11 mouse cellular contexts compared by ENCODE assay signal in genomic region chr8:84837912-84838470, GRCm38 (mm10). TPM values are rescaled to one million over a fixed set of nuclear protein-coding genes. Genes with fewer than 3 reads are reported as not detected.
DNase-seq lines count a peak whose midpoint lies in the region; ATAC-seq and TF ChIP-seq lines count a peak whose summit lies in the region.
"Had no signal": no experiment of that assay in that cellular context is flagged by ENCODE, and none has a peak within 500 bp of the region (broad histone marks: within the 10 kb centered on the region; RNA-seq: fewer than 3 reads in every experiment).

No protein-coding gene starts in this region.

- no peaks in the 10 kb centered on the region for H3K27me3 ChIP-seq in midbrain, embryonic 10.5 days (ENCODE audit: low read depth, poor library complexity, severe bottlenecking)
- H3K27me3 ChIP-seq in midbrain, postnatal 0 days (ENCODE audit: insufficient read depth, low read length), result no peaks in the 10 kb centered on the region
- H3K27me3 ChIP-seq in embryonic facial prominence, embryonic 15.5 days, result no peaks in the 10 kb centered on the region
- H3K27me3 ChIP-seq in liver, embryonic 14.5 days (ENCODE audit: control insufficient read depth, insufficient read depth, low read length), result no peaks in the 10 kb centered on the region

- H3K9ac ChIP-seq in midbrain, postnatal 0 days (replicated peaks; ENCODE audit: low read length, poor library complexity, severe bottlenecking), result no peak overlapping the region
- H3K9ac ChIP-seq in embryonic facial prominence, embryonic 15.5 days, result no peak overlapping the region
- H3K9ac ChIP-seq in liver, embryonic 14.5 days (replicated peaks), result peak overlapping the region; percentile 96

- H3K36me3 ChIP-seq in midbrain, embryonic 10.5 days, result peaks cover 80% of the 10 kb centered on the region
- H3K36me3 ChIP-seq in midbrain, postnatal 0 days (ENCODE audit: insufficient read depth, low read length), result peaks cover 60% of the 10 kb centered on the region
- peaks cover 69% of the 10 kb centered on the region for H3K36me3 ChIP-seq in embryonic facial prominence, embryonic 15.5 days
- peaks cover 69% of the 10 kb centered on the region for H3K36me3 ChIP-seq in liver, embryonic 14.5 days (replicated peaks; ENCODE audit: control insufficient read depth, insufficient read depth, low read depth)

- no peak for TF ChIP-seq CTCF in midbrain, postnatal 0 days (IDR thresholded peaks at IDR 0.05)
- no peak for TF ChIP-seq CTCF in liver, embryonic 14.5 days (IDR thresholded peaks at IDR 0.05; ENCODE audit: low read depth)

- DNase-seq in heart, adult 11 months, result peak; percentile 90
- DNase-seq in heart, postnatal 10 days, result no peak
- DNase-seq in midbrain, embryonic 10.5 days (ENCODE audit: low spot score), result no peak
- no peak for DNase-seq in midbrain, postnatal 0 days (ENCODE audit: low spot score)
- no peak for DNase-seq in liver, embryonic 14.5 days (ENCODE audit: low read depth in 3 of 3, low spot score in 3 of 3)
- no peak for DNase-seq in adrenal gland, postnatal 10 days
- no peak for DNase-seq in retina, embryonic 14.5 days (ENCODE audit: low spot score)
- DNase-seq: B cell, adult 2 months; kidney, postnatal 14 days; midbrain, embryonic 14.5 days had no signal

- intact Hi-C loops in heart, postnatal 10 days (cut with DNase I), result no loop called here

- no peaks in the 10 kb centered on the region for H3K9me3 ChIP-seq in midbrain, embryonic 10.5 days (replicated peaks)
- H3K9me3 ChIP-seq in midbrain, postnatal 0 days (ENCODE audit: low read length), result no peaks in the 10 kb centered on the region
- no peaks in the 10 kb centered on the region for H3K9me3 ChIP-seq in embryonic facial prominence, embryonic 15.5 days (replicated peaks)
- no peaks in the 10 kb centered on the region for H3K9me3 ChIP-seq in liver, embryonic 14.5 days (ENCODE audit: control insufficient read depth, low read length)

- H3K4me2 ChIP-seq in midbrain, postnatal 0 days (ENCODE audit: low read depth, low read length, poor library complexity, severe bottlenecking), result no peak overlapping the region
- no peak overlapping the region for H3K4me2 ChIP-seq in embryonic facial prominence, embryonic 15.5 days (replicated peaks)
- H3K4me2 ChIP-seq in liver, embryonic 14.5 days (ENCODE audit: low read depth), result peak overlapping the region; percentile 73

- 88% methylated on average over 15 of the region's 15 CpGs for WGBS in midbrain, embryonic 10.5 days
- WGBS in midbrain, postnatal 0 days, result 81% methylated on average over 15 of the region's 15 CpGs
- 75% methylated on average over 15 of the region's 15 CpGs for whole genome bisulfite sequencing in embryonic facial prominence, embryonic 15.5 days
- 71% methylated on average over 15 of the region's 15 CpGs for WGBS in liver, embryonic 14.5 days (ENCODE audit: insufficient replicate concordance)

- no peak for TF ChIP-seq EP300 in liver, embryonic 14.5 days (IDR thresholded peaks at IDR 0.05; ENCODE audit: low read depth)

- ATAC-seq in midbrain, postnatal 0 days (ENCODE audit: low FRiP score), result no peak
- no peak for ATAC-seq in embryonic facial prominence, embryonic 15.5 days (ENCODE audit: insufficient number of reproducible peaks, low FRiP score, low TSS enrichment, low read depth)
- no peak for ATAC-seq in liver, embryonic 14.5 days (ENCODE audit: insufficient read depth)

- H3K4me1 ChIP-seq in midbrain, embryonic 10.5 days, result peaks cover 44% of the 10 kb centered on the region
- H3K4me1 ChIP-seq in midbrain, postnatal 0 days (ENCODE audit: insufficient read depth, low read length), result peaks cover 10% of the 10 kb centered on the region
- H3K4me1 ChIP-seq in embryonic facial prominence, embryonic 15.5 days, result peaks cover 55% of the 10 kb centered on the region
- peaks cover 38 to 62% of the 10 kb centered on the region in 2 experiments for H3K4me1 ChIP-seq in liver, embryonic 14.5 days (replicated peaks; ENCODE audit: control insufficient read depth in 2 of 2, insufficient read depth in 2 of 2, low read length in 1 of 2)

- H3K4me3 ChIP-seq in midbrain, embryonic 10.5 days, result 0 out of 2 replicates have a peak overlapping the region, but pooled peaks have one; percentile 26
- no peak overlapping the region for H3K4me3 ChIP-seq in midbrain, postnatal 0 days (ENCODE audit: low read depth, low read length)
- H3K4me3 ChIP-seq in embryonic facial prominence, embryonic 15.5 days (replicated peaks), result no peak overlapping the region
- peak overlapping the region; percentile 74 to 82 for H3K4me3 ChIP-seq in liver, embryonic 14.5 days (ENCODE audit: insufficient read depth in 1 of 2, low read depth in 2 of 2, low read length in 2 of 2)

- H3K27ac ChIP-seq in midbrain, embryonic 10.5 days (replicated peaks), result no peak overlapping the region
- H3K27ac ChIP-seq in midbrain, postnatal 0 days (ENCODE audit: low read depth, low read length), result no peak overlapping the region
- H3K27ac ChIP-seq in embryonic facial prominence, embryonic 15.5 days (replicated peaks), result peak overlapping the region; percentile 35; the same call in 1 of the 2 replicates
- H3K27ac ChIP-seq in liver, embryonic 14.5 days, result peak overlapping the region; percentile 97

RNA-seq across cellular contexts. Expression of gene Rad23a, which starts 2.5 kb away (rescaled TPM):
- total RNA-seq in heart, postnatal 10 days (2021), result 10 to 100 TPM; 77.8 to 88.5 TPM
- polyA plus RNA-seq in midbrain, embryonic 10.5 days (2016; fragmentation: Nextera tagmentation; extraction: Ambion mirVana), result 124 and 131 TPM in 2 replicates
- 43.8 and 57.5 TPM in 2 replicates for total RNA-seq in midbrain, postnatal 0 days (2014; rRNA removed)
- polyA plus RNA-seq in midbrain, postnatal 0 days (2015; fragmentation: Nextera tagmentation; extraction: Ambion mirVana), result 83.5 and 88.3 TPM in 2 replicates
- polyA plus RNA-seq in embryonic facial prominence, embryonic 15.5 days (2015; fragmentation: Nextera tagmentation; extraction: Ambion mirVana), result 104 and 110 TPM in 2 replicates
- polyA plus RNA-seq in liver, embryonic 14.5 days (2012; rRNA removed), result 139 and 184 TPM in 2 replicates
- polyA plus RNA-seq in liver, embryonic 14.5 days (2014; fragmentation: Nextera tagmentation; extraction: Ambion mirVana), result 258 and 279 TPM in 2 replicates
- total RNA-seq in adrenal gland, postnatal 10 days (2021), result 100 to 1,000 TPM in 1 of 2 experiments, 10 to 100 TPM in 1; 89.4 to 108 TPM

RNA-seq across cellular contexts. Expression of gene Gadd45gip1, which starts 6.7 kb away (rescaled TPM):
- 10 to 100 TPM; 23.7 to 25.0 TPM for total RNA-seq in heart, postnatal 10 days (2021)
- 46.3 and 47.2 TPM in 2 replicates for polyA plus RNA-seq in midbrain, embryonic 10.5 days (2016; fragmentation: Nextera tagmentation; extraction: Ambion mirVana)
- total RNA-seq in midbrain, postnatal 0 days (2014; rRNA removed), result 27.5 and 28.2 TPM in 2 replicates
- polyA plus RNA-seq in midbrain, postnatal 0 days (2015; fragmentation: Nextera tagmentation; extraction: Ambion mirVana), result 42.9 and 45.1 TPM in 2 replicates
- polyA plus RNA-seq in embryonic facial prominence, embryonic 15.5 days (2015; fragmentation: Nextera tagmentation; extraction: Ambion mirVana), result 46.5 TPM in 2 replicates
- polyA plus RNA-seq in liver, embryonic 14.5 days (2012; rRNA removed), result 24.4 and 31.0 TPM in 2 replicates
- 50.2 and 55.7 TPM in 2 replicates for polyA plus RNA-seq in liver, embryonic 14.5 days (2014; fragmentation: Nextera tagmentation; extraction: Ambion mirVana)
- 10 to 100 TPM; 39.2 to 40.0 TPM for total RNA-seq in adrenal gland, postnatal 10 days (2021)

RNA-seq across cellular contexts. Expression of gene Calr, which starts 8.7 kb away (rescaled TPM):
- 100 to 1,000 TPM; 275 to 333 TPM for total RNA-seq in heart, postnatal 10 days (2021)
- 723 and 798 TPM in 2 replicates for polyA plus RNA-seq in midbrain, embryonic 10.5 days (2016; fragmentation: Nextera tagmentation; extraction: Ambion mirVana)
- 369 and 436 TPM in 2 replicates for total RNA-seq in midbrain, postnatal 0 days (2014; rRNA removed)
- polyA plus RNA-seq in midbrain, postnatal 0 days (2015; fragmentation: Nextera tagmentation; extraction: Ambion mirVana), result 444 and 445 TPM in 2 replicates
- 975 and 998 TPM in 2 replicates for polyA plus RNA-seq in embryonic facial prominence, embryonic 15.5 days (2015; fragmentation: Nextera tagmentation; extraction: Ambion mirVana)
- polyA plus RNA-seq in liver, embryonic 14.5 days (2012; rRNA removed), result 144 and 262 TPM in 2 replicates
- 348 and 351 TPM in 2 replicates for polyA plus RNA-seq in liver, embryonic 14.5 days (2014; fragmentation: Nextera tagmentation; extraction: Ambion mirVana)
- 100 to 1,000 TPM; 404 to 492 TPM for total RNA-seq in adrenal gland, postnatal 10 days (2021)

RNA-seq across cellular contexts. Expression of gene Dand5, which starts 15.4 kb away (rescaled TPM):
- 1 to 10 TPM; 3.1 to 3.8 TPM for total RNA-seq in heart, postnatal 10 days (2021)
- polyA plus RNA-seq in midbrain, embryonic 10.5 days (2016; fragmentation: Nextera tagmentation; extraction: Ambion mirVana), result 2.9 and 5.3 TPM in 2 replicates
- total RNA-seq in midbrain, postnatal 0 days (2014; rRNA removed), result 7.6 and 7.7 TPM in 2 replicates
- 12.6 and 14.5 TPM in 2 replicates for polyA plus RNA-seq in midbrain, postnatal 0 days (2015; fragmentation: Nextera tagmentation; extraction: Ambion mirVana)
- 8.4 and 8.9 TPM in 2 replicates for polyA plus RNA-seq in embryonic facial prominence, embryonic 15.5 days (2015; fragmentation: Nextera tagmentation; extraction: Ambion mirVana)
- 1.9 TPM in 2 replicates for polyA plus RNA-seq in liver, embryonic 14.5 days (2012; rRNA removed)
- polyA plus RNA-seq in liver, embryonic 14.5 days (2014; fragmentation: Nextera tagmentation; extraction: Ambion mirVana), result 2.5 and 2.7 TPM in 2 replicates
- 1 to 10 TPM; 5.0 to 6.9 TPM for total RNA-seq in adrenal gland, postnatal 10 days (2021)

RNA-seq across cellular contexts. Expression of gene Farsa, which starts 18.8 kb away (rescaled TPM):
- total RNA-seq in heart, postnatal 10 days (2021), result 10 to 100 TPM; 31.7 to 32.5 TPM
- polyA plus RNA-seq in midbrain, embryonic 10.5 days (2016; fragmentation: Nextera tagmentation; extraction: Ambion mirVana), result 133 and 139 TPM in 2 replicates
- 74.8 and 84.6 TPM in 2 replicates for total RNA-seq in midbrain, postnatal 0 days (2014; rRNA removed)
- polyA plus RNA-seq in midbrain, postnatal 0 days (2015; fragmentation: Nextera tagmentation; extraction: Ambion mirVana), result 92.7 and 103 TPM in 2 replicates
- polyA plus RNA-seq in embryonic facial prominence, embryonic 15.5 days (2015; fragmentation: Nextera tagmentation; extraction: Ambion mirVana), result 94.5 and 99.8 TPM in 2 replicates
- polyA plus RNA-seq in liver, embryonic 14.5 days (2012; rRNA removed), result 53.5 and 54.8 TPM in 2 replicates
- 45.8 and 48.7 TPM in 2 replicates for polyA plus RNA-seq in liver, embryonic 14.5 days (2014; fragmentation: Nextera tagmentation; extraction: Ambion mirVana)
- total RNA-seq in adrenal gland, postnatal 10 days (2021), result 10 to 100 TPM; 52.0 to 52.4 TPM

Comparison
In these comparisons a context has a peak if more than half of its experiments do, and no peak if none do; other contexts are left out.
1. H3K4me3 ChIP-seq: peak in midbrain, embryonic 10.5 days (single experiment) and liver, embryonic 14.5 days (2 of 2); none in midbrain, postnatal 0 days (single experiment) and embryonic facial prominence, embryonic 15.5 days (single experiment).
2. H3K27ac ChIP-seq: peak in embryonic facial prominence, embryonic 15.5 days (single experiment) and liver, embryonic 14.5 days (single experiment); none in midbrain, embryonic 10.5 days (single experiment) and midbrain, postnatal 0 days (single experiment).